Mouse (Mus musculus) adrenal gland (tissue): ENCODE results near the gene Rspo1.

Source experiments
- intact Hi-C: fragments of 180-260 bp; cut with DNase I; formaldehyde crosslinking; loops from one replicate; pipeline ENCODE4 v1.15.1; 2025

Rspo1 gene

GRCm38 (mm10) chr4:124971094-124971493 is 15.1 kb upstream of the Rspo1 start:
- intact Hi-C loops = no loop called here

- intact Hi-C loops = no loop called here
Measured at GRCm38 (mm10) chr4:124972316-124972715, 13.9 kb upstream of the Rspo1 start.

GRCm38 (mm10) chr4:124973296-124973695 is 12.9 kb upstream of the Rspo1 start:
- intact Hi-C loops = no loop called here

GRCm38 (mm10) chr4:124978201-124978600 is 8.0 kb upstream of the Rspo1 start:
- intact Hi-C loops = no loop called here

- intact Hi-C loops = loop anchor here (5.0 kb wide), 1 partner anchor 38 kb away; no protein-coding TSS in a partner anchor
Measured at GRCm38 (mm10) chr4:124983893-124984526, 2.2 kb upstream of the Rspo1 start.

- intact Hi-C loops = loop anchor here (5.0 kb wide), 1 partner anchor 37 kb away; no protein-coding TSS in a partner anchor
Measured at GRCm38 (mm10) chr4:124984871-124985670, 1.2 kb upstream of the Rspo1 start.

GRCm38 (mm10) chr4:124986739-124987710 is 795 bp downstream of the Rspo1 start:
- intact Hi-C loops = no loop called here

- intact Hi-C loops = no loop called here
Measured at GRCm38 (mm10) chr4:124987711-124988097, 1.5 kb downstream of the Rspo1 start.

GRCm38 (mm10) chr4:124988382-124988781 is 2.2 kb downstream of the Rspo1 start:
- intact Hi-C loops = no loop called here

- intact Hi-C loops = no loop called here
Measured at GRCm38 (mm10) chr4:124989787-124990253, 3.6 kb downstream of the Rspo1 start.

- intact Hi-C loops = no loop called here
Measured at GRCm38 (mm10) chr4:124990325-124990724, 4.1 kb downstream of the Rspo1 start.

- intact Hi-C loops = no loop called here
Measured at GRCm38 (mm10) chr4:124997479-124998147, 11.4 kb downstream of the Rspo1 start.

- intact Hi-C loops = no loop called here
Measured at GRCm38 (mm10) chr4:124999548-124999947, 13.3 kb downstream of the Rspo1 start.

- intact Hi-C loops = no loop called here
Measured at GRCm38 (mm10) chr4:125002978-125003377, 16.7 kb downstream of the Rspo1 start.

- intact Hi-C loops = no loop called here
Measured at GRCm38 (mm10) chr4:125004886-125005285, 18.7 kb downstream of the Rspo1 start.

GRCm38 (mm10) chr4:125007460-125007859 is 21.2 kb downstream of the Rspo1 start:
- intact Hi-C loops = no loop called here

GRCm38 (mm10) chr4:125008220-125008619 is 22.0 kb downstream of the Rspo1 start:
- intact Hi-C loops = no loop called here

- intact Hi-C loops = no loop called here
Measured at GRCm38 (mm10) chr4:125008712-125009111, 22.5 kb downstream of the Rspo1 start.

- intact Hi-C loops = no loop called here
Measured at GRCm38 (mm10) chr4:125015806-125016635, 29.8 kb downstream of the Rspo1 start, which contains the start of gene Gnl2. Gnl2 (plus strand) TSS chr4:125016585.

GRCm38 (mm10) chr4:125017431-125017830 is 31.2 kb downstream of the Rspo1 start:
- intact Hi-C loops = no loop called here
